Mouse (Mus musculus): ENCODE measurements around the gene Atp5s.

GRCm38 (mm10) chr12:69777957-69778356 is 53.2 kb downstream of the Atp5s start:
- TF ChIP-seq CTCF (IDR thresholded peaks at IDR 0.05; ENCODE audit: borderline replicate concordance, extremely low read depth, insufficient read depth, insufficient read length), result no peak
- TF ChIP-seq POLR2A (IDR thresholded peaks at IDR 0.05; ENCODE audit: borderline replicate concordance, extremely low read depth, insufficient read depth, insufficient read length, poor library complexity, severe bottlenecking), result no peak

All from brain, embryonic 14.5 days (tissue).